Mouse (Mus musculus) small intestine, adult 2 months (tissue): ENCODE results near the gene Arl9.

ENCODE experiments used
- CTCF ChIP-seq: fragments of 200-500 bp; IDR thresholded peaks from 2 replicates; pipeline ENCODE4 v1.5.1; 2012; ENCODE audit warnings: low read depth, mild to moderate bottlenecking, control low read depth, inconsistent platforms, low read length, moderate library complexity, mixed read lengths; ENCODE audit not compliant: insufficient replicate concordance, insufficient read length; ENCODE audit errors: extremely low read depth
- POLR2A ChIP-seq: fragments of 200-500 bp; IDR thresholded peaks from 2 replicates; pipeline ENCODE4 v1.6.1; 2012; ENCODE audit warnings: low read depth, mild to moderate bottlenecking, control low read depth, inconsistent platforms, low read length, moderate library complexity

DNA sequence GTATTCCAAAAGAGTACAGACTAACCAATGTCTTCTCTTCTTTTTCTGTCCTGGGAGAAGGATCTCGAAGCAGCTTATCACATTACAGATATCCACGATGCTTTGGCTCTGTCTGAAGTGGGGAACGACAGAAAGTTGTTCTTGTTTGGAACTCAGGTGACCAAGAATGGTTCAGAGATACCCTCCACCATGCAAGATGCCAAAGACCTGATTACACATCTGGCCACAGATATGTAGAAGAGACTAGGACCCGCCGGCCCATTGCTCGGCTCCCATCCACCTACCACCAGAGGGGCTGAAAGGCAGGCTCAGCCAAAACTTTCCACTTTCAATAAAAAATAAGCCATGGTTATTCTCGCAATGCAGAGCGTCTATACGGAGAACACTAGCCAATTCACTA, 6.5 kb downstream of the Arl9 start:
- no peak for TF ChIP-seq CTCF
- no peak for TF ChIP-seq POLR2A
